Mouse (Mus musculus): Measurements from ENCODE around the gene Twistnb.

Gene Twistnb

GRCm38 (mm10) chr12:33429387-33430160 is at the start of gene Twistnb:
Gene Twistnb, plus strand, starts transcription at chr12:33429635.
- TF ChIP-seq NANOG (IDR thresholded peaks at IDR 0.05; ENCODE audit: borderline replicate concordance, low read length) (0 out of 2 replicates have a peak, but pooled peaks have one; percentile 16), CTCF (conservative IDR thresholded peaks at IDR 0.05; ENCODE audit: low read length) (peak; percentile 57), POU5F1 (IDR thresholded peaks at IDR 0.05; ENCODE audit: borderline replicate concordance, low read length) (no peak)
- peaks cover 68% of the 10 kb centered on the region for H3K4me1 ChIP-seq (replicated peaks; ENCODE audit: low read depth, low read length)
- H3K36me3 ChIP-seq (ENCODE audit: insufficient read depth, low read length): peaks cover 9% of the 10 kb centered on the region
- no peaks in the 10 kb centered on the region for H3K27me3 ChIP-seq (ENCODE audit: insufficient read depth, low read length)
- peak within 1 kb of the TSS; percentile 98 for H3K4me3 ChIP-seq (replicated peaks; ENCODE audit: low read length)
- no peaks in the 10 kb centered on the region for H3K9me3 ChIP-seq (ENCODE audit: low read length)

DNA sequence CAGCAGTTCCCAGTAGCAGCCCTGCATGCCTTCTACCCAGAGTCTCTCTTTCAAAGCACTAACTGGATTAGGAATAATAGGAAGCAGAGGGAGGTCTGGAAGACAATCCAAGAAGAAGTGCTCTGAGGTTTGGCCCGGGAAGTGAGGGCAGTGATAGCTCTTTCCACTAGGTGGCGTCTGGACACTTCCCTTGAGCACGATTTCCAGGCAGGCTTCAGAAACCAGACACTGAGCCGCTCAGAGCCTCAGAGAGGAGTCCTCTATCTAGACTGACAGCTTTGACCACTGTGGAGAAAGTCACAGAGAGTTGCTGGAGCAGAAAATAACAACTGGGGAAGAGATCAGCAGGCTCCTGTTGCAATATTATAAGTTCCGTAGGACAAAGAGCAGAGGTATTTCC is 40.6 kb upstream of the Twistnb start:
- Histone ChIP-seq H3K4me1 (replicated peaks; ENCODE audit: low read depth, low read length) (peaks cover 25% of the 10 kb centered on the region), H3K4me3 (replicated peaks; ENCODE audit: low read length) (no peak overlapping the region), H3K36me3 (ENCODE audit: insufficient read depth, low read length) (no peaks in the 10 kb centered on the region), H3K27me3 (ENCODE audit: insufficient read depth, low read length) (peaks cover 18% of the 10 kb centered on the region), H3K9me3 (ENCODE audit: low read length) (no peaks in the 10 kb centered on the region)
- TF ChIP-seq NANOG (IDR thresholded peaks at IDR 0.05; ENCODE audit: borderline replicate concordance, low read length) (no peak), CTCF (conservative IDR thresholded peaks at IDR 0.05; ENCODE audit: low read length) (peak; percentile 57), POU5F1 (IDR thresholded peaks at IDR 0.05; ENCODE audit: borderline replicate concordance, low read length) (no peak)

- no peak for TF ChIP-seq POU5F1 (IDR thresholded peaks at IDR 0.05; ENCODE audit: borderline replicate concordance, low read length)
- TF ChIP-seq CTCF (conservative IDR thresholded peaks at IDR 0.05; ENCODE audit: low read length): no peak
- TF ChIP-seq NANOG (IDR thresholded peaks at IDR 0.05; ENCODE audit: borderline replicate concordance, low read length): no peak
- H3K9me3 ChIP-seq (ENCODE audit: low read length): no peaks in the 10 kb centered on the region
- H3K4me1 ChIP-seq (replicated peaks; ENCODE audit: low read depth, low read length): peaks cover 25% of the 10 kb centered on the region
- H3K36me3 ChIP-seq (ENCODE audit: insufficient read depth, low read length): no peaks in the 10 kb centered on the region
- H3K27me3 ChIP-seq (ENCODE audit: insufficient read depth, low read length): peaks cover 14% of the 10 kb centered on the region
- no peak overlapping the region for H3K4me3 ChIP-seq (replicated peaks; ENCODE audit: low read length)
Observed at GRCm38 (mm10) chr12:33390844-33391560, 38.4 kb upstream of the Twistnb start.

- Histone ChIP-seq H3K9me3 (ENCODE audit: low read length) (no peaks in the 10 kb centered on the region), H3K27me3 (ENCODE audit: insufficient read depth, low read length) (no peaks in the 10 kb centered on the region), H3K4me3 (replicated peaks; ENCODE audit: low read length) (peak within 1 kb of the TSS; percentile 76), H3K4me1 (replicated peaks; ENCODE audit: low read depth, low read length) (peaks cover 26% of the 10 kb centered on the region), H3K36me3 (ENCODE audit: insufficient read depth, low read length) (no peaks in the 10 kb centered on the region)
- TF ChIP-seq POU5F1 (IDR thresholded peaks at IDR 0.05; ENCODE audit: borderline replicate concordance, low read length): no peak
- no peak for TF ChIP-seq NANOG (IDR thresholded peaks at IDR 0.05; ENCODE audit: borderline replicate concordance, low read length)
- TF ChIP-seq CTCF (conservative IDR thresholded peaks at IDR 0.05; ENCODE audit: low read length): no peak
Observed at GRCm38 (mm10) chr12:33394804-33395623, 34.4 kb upstream of the Twistnb start, which contains the start of gene Efcab10. Gene Efcab10, plus strand, starts transcription at chr12:33394854.

GRCm38 (mm10) chr12:33403265-33403693 is 26.2 kb upstream of the Twistnb start:
- TF ChIP-seq CTCF (conservative IDR thresholded peaks at IDR 0.05; ENCODE audit: low read length) (no peak), POU5F1 (IDR thresholded peaks at IDR 0.05; ENCODE audit: borderline replicate concordance, low read length) (no peak), NANOG (IDR thresholded peaks at IDR 0.05; ENCODE audit: borderline replicate concordance, low read length) (no peak)
- peaks cover 20% of the 10 kb centered on the region for H3K4me1 ChIP-seq (replicated peaks; ENCODE audit: low read depth, low read length)
- no peaks in the 10 kb centered on the region for H3K27me3 ChIP-seq (ENCODE audit: insufficient read depth, low read length)
- no peaks in the 10 kb centered on the region for H3K9me3 ChIP-seq (ENCODE audit: low read length)
- H3K36me3 ChIP-seq (ENCODE audit: insufficient read depth, low read length): no peaks in the 10 kb centered on the region
- H3K4me3 ChIP-seq (replicated peaks; ENCODE audit: low read length): no peak overlapping the region

DNA sequence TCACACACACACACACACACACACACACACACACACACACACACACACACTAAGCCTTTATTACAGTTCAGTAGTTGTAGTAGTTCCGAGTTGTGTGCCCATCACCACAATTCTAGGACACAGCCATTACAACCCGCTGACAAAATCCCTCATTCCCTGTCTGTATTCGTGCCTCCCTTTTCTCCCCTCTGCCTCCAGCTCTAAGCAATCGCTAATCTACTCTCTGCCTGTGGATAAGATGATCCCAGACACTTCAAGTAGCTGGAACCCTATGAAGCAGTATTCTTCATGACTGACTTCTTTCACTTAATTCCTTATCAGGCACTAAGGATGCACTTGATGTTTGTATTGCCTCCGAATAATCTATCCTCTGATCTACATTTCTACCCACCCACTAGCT is 24.4 kb upstream of the Twistnb start:
- Histone ChIP-seq H3K27me3 (ENCODE audit: insufficient read depth, low read length) (no peaks in the 10 kb centered on the region), H3K4me3 (replicated peaks; ENCODE audit: low read length) (no peak overlapping the region), H3K36me3 (ENCODE audit: insufficient read depth, low read length) (no peaks in the 10 kb centered on the region), H3K4me1 (replicated peaks; ENCODE audit: low read depth, low read length) (peaks cover 16% of the 10 kb centered on the region), H3K9me3 (ENCODE audit: low read length) (no peaks in the 10 kb centered on the region)
- TF ChIP-seq CTCF (conservative IDR thresholded peaks at IDR 0.05; ENCODE audit: low read length): no peak
- no peak for TF ChIP-seq POU5F1 (IDR thresholded peaks at IDR 0.05; ENCODE audit: borderline replicate concordance, low read length)
- TF ChIP-seq NANOG (IDR thresholded peaks at IDR 0.05; ENCODE audit: borderline replicate concordance, low read length): no peak

DNA sequence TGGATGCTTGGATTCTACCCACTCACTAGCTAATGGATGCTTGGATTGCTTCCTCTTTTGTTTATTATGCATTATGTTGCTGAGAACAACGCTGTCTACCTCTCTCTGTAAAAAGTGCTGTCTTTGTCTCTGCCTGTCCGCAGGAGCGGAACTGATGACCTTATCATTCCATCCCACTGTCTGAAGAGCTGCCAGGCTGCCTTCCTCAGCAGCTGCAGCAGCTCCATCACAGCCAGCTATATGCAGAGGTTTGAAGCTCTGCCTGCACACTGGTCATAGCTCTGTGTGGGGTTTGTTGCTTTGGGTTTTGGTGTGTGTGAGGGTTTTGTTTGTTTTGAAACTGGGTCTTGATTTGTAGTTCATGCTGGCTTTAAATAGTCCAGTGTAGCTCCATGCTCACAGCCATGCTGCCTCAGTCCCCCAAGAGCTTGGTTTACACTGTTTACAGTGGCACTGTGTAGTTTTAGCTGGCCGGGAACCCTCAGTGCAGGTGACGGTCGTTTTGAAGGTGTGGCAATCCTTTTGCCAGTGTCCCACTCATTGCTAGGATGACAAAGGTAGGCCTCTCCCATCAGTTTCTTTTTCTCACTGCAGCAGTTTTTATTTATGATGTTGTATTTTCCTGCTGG is 23.9 kb upstream of the Twistnb start:
- TF ChIP-seq CTCF (conservative IDR thresholded peaks at IDR 0.05; ENCODE audit: low read length): no peak
- no peak for TF ChIP-seq NANOG (IDR thresholded peaks at IDR 0.05; ENCODE audit: borderline replicate concordance, low read length)
- TF ChIP-seq POU5F1 (IDR thresholded peaks at IDR 0.05; ENCODE audit: borderline replicate concordance, low read length): no peak
- Histone ChIP-seq H3K9me3 (ENCODE audit: low read length) (no peaks in the 10 kb centered on the region), H3K36me3 (ENCODE audit: insufficient read depth, low read length) (no peaks in the 10 kb centered on the region), H3K4me1 (replicated peaks; ENCODE audit: low read depth, low read length) (peaks cover 16% of the 10 kb centered on the region), H3K4me3 (replicated peaks; ENCODE audit: low read length) (no peak overlapping the region), H3K27me3 (ENCODE audit: insufficient read depth, low read length) (no peaks in the 10 kb centered on the region)

Measured in E14TG2a.4 (cell line).